ENCODE assay signal across 10 mouse cellular contexts in the genomic region with DNA sequence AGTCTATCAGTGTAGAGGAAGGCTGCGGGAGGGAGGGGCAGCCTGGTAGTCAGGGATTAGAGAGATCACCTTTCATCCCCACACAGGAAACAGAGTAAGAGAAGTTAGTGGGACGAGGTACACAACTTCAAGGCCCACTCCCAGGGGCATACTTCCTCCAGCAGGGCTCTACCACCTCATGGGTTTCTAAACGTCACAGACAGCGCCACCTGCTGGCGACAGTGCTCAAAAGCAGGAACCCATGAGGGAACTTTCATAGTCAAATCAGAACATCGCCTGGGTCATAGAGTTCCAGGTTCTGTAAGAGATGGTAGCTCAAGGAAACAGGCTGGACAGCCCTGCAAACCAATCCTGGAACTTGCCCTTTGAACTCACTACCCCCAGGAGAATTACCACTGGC. TPM values are rescaled to one million over a fixed set of nuclear protein-coding genes. Genes with fewer than 3 reads are reported as not detected.
DNase-seq lines count a peak whose midpoint lies in the region; ATAC-seq lines count a peak whose summit lies in the region.
"Had no signal": no experiment of that assay in that cellular context is flagged by ENCODE, and none has a peak within 500 bp of the region (broad histone marks: within the 10 kb centered on the region; RNA-seq: fewer than 3 reads in every experiment).

No protein-coding gene starts in this region.

- H3K4me2 ChIP-seq in neural tube, embryonic 15.5 days, result no peak overlapping the region
- H3K4me2 ChIP-seq in embryonic facial prominence, embryonic 14.5 days (ENCODE audit: low read depth, low read length), result no peak overlapping the region

- peak; percentile 54 for DNase-seq in embryo, embryonic 10 days (ENCODE audit: low spot score)
- no peak for DNase-seq in embryo, embryonic 9.5 days (ENCODE audit: extremely low spot score)
- peak; percentile 19 for DNase-seq in neural tube, embryonic 10.5 days (ENCODE audit: extremely low spot score, low spot score)
- DNase-seq in embryonic facial prominence, embryonic 14.5 days (ENCODE audit: low spot score), result peak; percentile 13
- DNase-seq in retina, postnatal 1 day, result peak; percentile 38
- no peak for DNase-seq in layer of hippocampus, adult 8-10 months (ENCODE audit: low spot score in 2 of 2)
- DNase-seq in cerebellum, adult 9-10 months, result no peak

- H3K4me3 ChIP-seq in neural tube, embryonic 15.5 days (replicated peaks), result no peak overlapping the region
- no peak overlapping the region for H3K4me3 ChIP-seq in embryonic facial prominence, embryonic 14.5 days (ENCODE audit: low read depth, low read length)
- H3K4me3 ChIP-seq: megakaryocyte, embryonic 14.5 days had no signal

- no peaks in the 10 kb centered on the region for H3K36me3 ChIP-seq in neural tube, embryonic 15.5 days
- H3K36me3 ChIP-seq in embryonic facial prominence, embryonic 14.5 days (ENCODE audit: control insufficient read depth, insufficient read depth, low read length), result no peaks in the 10 kb centered on the region

- H3K27ac ChIP-seq in neural tube, embryonic 15.5 days (replicated peaks), result no peak overlapping the region
- H3K27ac ChIP-seq in embryonic facial prominence, embryonic 14.5 days (replicated peaks; ENCODE audit: low read depth, low read length), result no peak overlapping the region

- H3K4me1 ChIP-seq in neural tube, embryonic 15.5 days, result no peaks in the 10 kb centered on the region
- H3K4me1 ChIP-seq in embryonic facial prominence, embryonic 14.5 days (ENCODE audit: control insufficient read depth, insufficient read depth, low read length), result no peaks in the 10 kb centered on the region

- 49% methylated on average over 6 of the region's 6 CpGs for WGBS in neural tube, embryonic 15.5 days
- 47% methylated on average over 6 of the region's 6 CpGs for WGBS in embryonic facial prominence, embryonic 14.5 days

- no peak overlapping the region for H3K9ac ChIP-seq in neural tube, embryonic 15.5 days (replicated peaks)
- no peak overlapping the region for H3K9ac ChIP-seq in embryonic facial prominence, embryonic 14.5 days (ENCODE audit: low read depth, low read length)

- no peak for ATAC-seq in neural tube, embryonic 15.5 days (ENCODE audit: low FRiP score)
- no peak for ATAC-seq in embryonic facial prominence, embryonic 14.5 days (ENCODE audit: low read depth)

- no peaks in the 10 kb centered on the region for H3K9me3 ChIP-seq in neural tube, embryonic 15.5 days (replicated peaks)
- no peaks in the 10 kb centered on the region for H3K9me3 ChIP-seq in embryonic facial prominence, embryonic 14.5 days (ENCODE audit: control insufficient read depth, low read length)

- no peaks in the 10 kb centered on the region for H3K27me3 ChIP-seq in neural tube, embryonic 15.5 days (replicated peaks)
- H3K27me3 ChIP-seq in embryonic facial prominence, embryonic 14.5 days (replicated peaks; ENCODE audit: control insufficient read depth, insufficient read depth, low read length), result no peaks in the 10 kb centered on the region

RNA-seq across cellular contexts. Expression of a gene that starts 6.7 kb away (rescaled TPM):
- polyA plus RNA-seq in neural tube, embryonic 15.5 days (2015; fragmentation: Nextera tagmentation; extraction: Ambion mirVana), result 5.5 and 6.1 TPM in 2 replicates
- not detected in 2 replicates for polyA plus RNA-seq in embryonic facial prominence, embryonic 14.5 days (2014; fragmentation: Nextera tagmentation; extraction: Ambion mirVana)
- total RNA-seq in layer of hippocampus, adult 8-10 months (2022), result not detected
- polyA plus RNA-seq: heart, embryonic 16.5 days had no signal

RNA-seq across cellular contexts. Expression of a gene that starts 54.3 kb away (rescaled TPM):
- polyA plus RNA-seq in neural tube, embryonic 15.5 days (2015; fragmentation: Nextera tagmentation; extraction: Ambion mirVana), result 3.6 and 4.3 TPM in 2 replicates
- 6.0 and 6.7 TPM in 2 replicates for polyA plus RNA-seq in embryonic facial prominence, embryonic 14.5 days (2014; fragmentation: Nextera tagmentation; extraction: Ambion mirVana)
- total RNA-seq in layer of hippocampus, adult 8-10 months (2022), result 10 to 100 TPM; 24.0 to 43.4 (median 38.1) TPM

Comparison
In these comparisons a context has a peak if more than half of its experiments do, and no peak if none do; other contexts are left out.
1. DNase-seq: peak in embryo, embryonic 10 days (single experiment), neural tube, embryonic 10.5 days (single experiment), embryonic facial prominence, embryonic 14.5 days (single experiment) and retina, postnatal 1 day (single experiment); none in embryo, embryonic 9.5 days (single experiment), layer of hippocampus, adult 8-10 months (0 of 2) and cerebellum, adult 9-10 months (single experiment).